Mouse (Mus musculus) stomach, embryonic 16.5 days (tissue): ENCODE results near the gene Pck2. TPM values are rescaled to one million over a fixed set of nuclear protein-coding genes. Genes with fewer than 3 reads are reported as not detected.

Experiments
- ATAC-seq: fragments of 200-750 bp; cut with Nextera tagmentation; 2 replicates; pipeline ENCODE4 v1.8.0; 2017; ENCODE audit warnings: moderate number of reproducible peaks, moderate TSS enrichment; ENCODE audit not compliant: insufficient read depth, low FRiP score
- H3K27ac ChIP-seq: fragments of 300-500 bp; sonication (generic); 2 replicates; pipeline ENCODE4 v1.5.1; 2014; ENCODE audit warnings: low read length
- H3K27me3 ChIP-seq: fragments of 300-500 bp; sonication (generic); 2 replicates; pipeline ENCODE4 v1.6.1; 2014; ENCODE audit warnings: low read length, control low read depth, mixed read lengths; ENCODE audit not compliant: control insufficient read depth, insufficient read depth
- H3K36me3 ChIP-seq: fragments of 300-500 bp; sonication (generic); 2 replicates; pipeline ENCODE4 v1.6.1; 2014; ENCODE audit warnings: low read length; ENCODE audit not compliant: control insufficient read depth, insufficient read depth
- H3K4me1 ChIP-seq: fragments of 300-500 bp; sonication (generic); 2 replicates; pipeline ENCODE4 v1.6.1; 2014; ENCODE audit warnings: low read length, control low read depth, mixed read lengths; ENCODE audit not compliant: control insufficient read depth, insufficient read depth
- H3K4me2 ChIP-seq: fragments of 300-500 bp; sonication (generic); 2 replicates; pipeline ENCODE4 v1.6.1; 2014; ENCODE audit warnings: low read depth, low read length, mixed read lengths
- H3K4me3 ChIP-seq: fragments of 300-500 bp; sonication (generic); replicated peaks from 2 replicates; pipeline ENCODE4 v1.5.1; 2014; ENCODE audit warnings: mild to moderate bottlenecking, low read length
- H3K9ac ChIP-seq: fragments of 300-500 bp; sonication (generic); 2 replicates; pipeline ENCODE4 v1.6.1; 2014; ENCODE audit warnings: low read length
- H3K9me3 ChIP-seq: fragments of 300-500 bp; sonication (generic); replicated peaks from 2 replicates; pipeline ENCODE4 v1.6.1; 2016; ENCODE audit warnings: low read length, control low read depth; ENCODE audit not compliant: control insufficient read depth
- WGBS: fragments of 180-500 bp; shearing (Covaris S2); extraction: QIAGEN DNeasy Blood & Tissue Kit; methylation state at CpG from one replicate; pipeline ENCODE4 v1.1.7; 2014; 5-methylcytosine and 5-hydroxymethylcytosine counted together
- polyA plus RNA-seq: library from polyadenylated mRNA; unstranded; fragments of >200 nt; fragmentation: Nextera tagmentation; extraction: Ambion mirVana; gene quantifications from 2 replicates; pipeline ENCODE4 v1.2.1, GENCODE M21; 2015

Pck2 gene
- polyA plus RNA-seq, 1 experiment from 2014 or later, result 50.1 TPM

DNA sequence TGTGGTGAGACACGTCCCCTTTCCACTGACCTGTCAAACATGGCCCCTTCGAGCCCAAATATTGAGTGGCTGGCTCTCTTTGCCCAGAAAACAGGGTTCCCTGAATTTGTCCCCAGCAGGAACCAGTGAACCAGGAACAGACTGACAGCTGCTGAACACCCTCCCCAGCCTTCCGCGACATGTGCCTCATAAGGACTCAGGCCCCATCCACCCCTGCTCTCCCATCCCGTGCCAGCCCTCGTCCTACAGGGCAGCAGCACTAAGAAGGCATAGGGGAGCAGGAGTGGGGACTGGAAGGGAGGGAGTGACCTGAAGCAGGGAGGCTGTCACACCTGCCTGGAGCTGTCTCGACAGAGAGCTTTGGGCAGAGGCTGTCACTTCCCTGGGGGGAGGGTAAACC is 32.3 kb upstream of the Pck2 start:
- no peak overlapping the region for H3K4me2 ChIP-seq
- no peak overlapping the region for H3K4me3 ChIP-seq
- H3K9ac ChIP-seq, result no peak overlapping the region; the same call in 1 of the 2 replicates
- H3K27me3 ChIP-seq, result peaks cover 10% of the 10 kb centered on the region
- ATAC-seq, result no peak
- WGBS, result 50% methylated on average over 7 of the region's 7 CpGs
- no peak overlapping the region for H3K27ac ChIP-seq
- H3K9me3 ChIP-seq, result no peaks in the 10 kb centered on the region
- peaks cover 5% of the 10 kb centered on the region; the same call in 1 of the 2 replicates for H3K4me1 ChIP-seq
- H3K36me3 ChIP-seq, result no peaks in the 10 kb centered on the region

GRCm38 (mm10) chr14:55509540-55509939 is 30.5 kb upstream of the Pck2 start:
- no peak for ATAC-seq
- Histone ChIP-seq H3K4me3 (no peak overlapping the region), H3K4me2 (no peak overlapping the region), H3K27me3 (peaks cover 10% of the 10 kb centered on the region), H3K4me1 (peaks cover 5% of the 10 kb centered on the region; the same call in 1 of the 2 replicates), H3K27ac (no peak overlapping the region), H3K36me3 (no peaks in the 10 kb centered on the region), H3K9me3 (no peaks in the 10 kb centered on the region), H3K9ac (no peak overlapping the region)
- WGBS, result 79% methylated on average over 10 of the region's 10 CpGs

DNA sequence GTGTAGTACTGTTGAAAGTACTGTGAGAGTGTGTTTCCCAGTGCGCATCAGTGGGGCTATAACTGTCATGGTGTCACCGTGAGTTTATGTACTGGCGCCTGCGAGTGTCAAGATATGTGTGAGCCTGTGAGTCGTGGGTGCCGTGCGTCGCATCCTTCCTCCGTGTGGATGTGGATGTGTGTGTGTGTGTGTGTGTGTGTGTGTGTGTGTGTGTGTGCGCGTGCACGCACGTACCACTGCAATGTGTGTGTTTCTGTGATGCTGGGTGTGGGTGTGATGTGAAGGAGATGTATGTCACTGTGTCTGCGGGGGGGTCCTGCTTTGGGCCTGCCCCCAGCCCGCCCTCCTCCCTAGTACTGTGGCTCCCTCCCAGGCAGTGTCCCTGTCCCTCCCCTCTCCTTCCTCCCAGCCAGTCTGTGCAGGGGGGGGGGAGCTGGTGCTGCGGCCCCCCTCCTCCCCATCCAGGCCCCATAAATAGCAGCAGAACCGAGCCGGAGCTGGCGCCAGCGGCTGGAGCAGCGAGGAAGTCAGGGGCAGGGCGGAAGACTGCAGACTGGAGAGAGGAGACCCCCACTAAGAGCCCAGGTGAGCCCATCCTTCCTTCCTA is 29.8 kb upstream of the Pck2 start, which contains the start of gene Cpne6:
TSS of gene Cpne6 (plus strand) at position 321 of the 607 bp plus-strand sequence.
- H3K4me3 ChIP-seq, result no peak within 1 kb of the TSS
- peaks cover 5% of the 10 kb centered on the region; the same call in 1 of the 2 replicates for H3K4me1 ChIP-seq
- no peak for ATAC-seq
- H3K27ac ChIP-seq, result no peak within 1 kb of the TSS
- WGBS, result 62% methylated on average over 22 of the region's 22 CpGs
- no peak within 1 kb of the TSS for H3K4me2 ChIP-seq
- H3K9me3 ChIP-seq, result no peaks in the 10 kb centered on the region
- H3K27me3 ChIP-seq, result peaks cover 10% of the 10 kb centered on the region
- H3K36me3 ChIP-seq, result no peaks in the 10 kb centered on the region
- H3K9ac ChIP-seq, result no peak within 1 kb of the TSS

- ATAC-seq, result no peak
- Histone ChIP-seq H3K27me3 (peaks cover 10% of the 10 kb centered on the region), H3K36me3 (no peaks in the 10 kb centered on the region), H3K4me2 (no peak overlapping the region), H3K9me3 (no peaks in the 10 kb centered on the region), H3K9ac (no peak overlapping the region), H3K27ac (no peak overlapping the region), H3K4me3 (no peak overlapping the region), H3K4me1 (peaks cover 5% of the 10 kb centered on the region; the same call in 1 of the 2 replicates)
- WGBS, result 52% methylated on average over 7 of the region's 7 CpGs
Measured at GRCm38 (mm10) chr14:55511037-55511436, 29.0 kb upstream of the Pck2 start.

- no peak overlapping the region for H3K4me3 ChIP-seq
- ATAC-seq, result no peak
- no peaks in the 10 kb centered on the region for H3K36me3 ChIP-seq
- 61% methylated on average over 10 of the region's 10 CpGs for WGBS
- H3K27ac ChIP-seq, result no peak overlapping the region
- H3K9me3 ChIP-seq, result no peaks in the 10 kb centered on the region
- no peak overlapping the region for H3K4me2 ChIP-seq
- peaks cover 10% of the 10 kb centered on the region for H3K27me3 ChIP-seq
- H3K9ac ChIP-seq, result no peak overlapping the region
- peaks cover 5% of the 10 kb centered on the region; the same call in 1 of the 2 replicates for H3K4me1 ChIP-seq
Measured at GRCm38 (mm10) chr14:55513927-55514326, 26.1 kb upstream of the Pck2 start.

- H3K9me3 ChIP-seq, result no peaks in the 10 kb centered on the region
- 84% methylated on average over 4 of the region's 4 CpGs for WGBS
- no peak overlapping the region for H3K4me3 ChIP-seq
- ATAC-seq, result no peak
- 0 out of 2 replicates have a peak, but pooled peaks cover 2% of the 10 kb centered on the region for H3K4me1 ChIP-seq
- peaks cover 14% of the 10 kb centered on the region for H3K27me3 ChIP-seq
- no peak overlapping the region for H3K27ac ChIP-seq
- no peak overlapping the region for H3K4me2 ChIP-seq
- no peak overlapping the region for H3K9ac ChIP-seq
- H3K36me3 ChIP-seq, result no peaks in the 10 kb centered on the region
Measured at GRCm38 (mm10) chr14:55515846-55516245, 24.2 kb upstream of the Pck2 start.

DNA sequence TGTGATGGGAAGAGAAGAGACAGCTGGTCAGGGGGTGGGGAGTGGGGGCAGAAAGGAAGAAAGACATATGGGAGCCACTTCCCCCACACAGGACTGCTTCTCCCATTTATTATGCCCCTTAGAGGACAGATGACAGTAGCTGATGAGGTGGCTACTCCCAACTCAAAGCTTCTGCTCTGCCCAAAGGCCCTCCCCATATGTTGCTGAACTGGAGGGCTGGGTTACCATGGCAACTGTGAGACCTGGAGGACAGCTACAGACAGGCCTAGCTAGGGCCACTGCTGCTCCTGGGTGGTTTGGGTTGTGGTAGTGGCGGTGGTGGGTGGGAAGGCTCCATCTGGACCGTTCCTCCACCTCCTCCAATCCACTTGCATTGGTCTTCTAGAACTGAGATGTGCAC is 21.2 kb upstream of the Pck2 start:
- ATAC-seq, result no peak
- Histone ChIP-seq H3K4me3 (no peak overlapping the region), H3K4me2 (no peak overlapping the region), H3K9me3 (no peaks in the 10 kb centered on the region), H3K27me3 (peaks cover 19% of the 10 kb centered on the region), H3K4me1 (no peaks in the 10 kb centered on the region), H3K9ac (no peak overlapping the region), H3K36me3 (no peaks in the 10 kb centered on the region), H3K27ac (no peak overlapping the region)
- WGBS, result 80% methylated on average over 2 of the region's 2 CpGs

- Histone ChIP-seq H3K27me3 (peaks cover 19% of the 10 kb centered on the region), H3K4me1 (no peaks in the 10 kb centered on the region), H3K9me3 (no peaks in the 10 kb centered on the region), H3K4me3 (no peak overlapping the region), H3K27ac (no peak overlapping the region), H3K4me2 (no peak overlapping the region), H3K9ac (no peak overlapping the region), H3K36me3 (no peaks in the 10 kb centered on the region)
- no peak for ATAC-seq
- 74% methylated on average over 4 of the region's 4 CpGs for WGBS
Measured at GRCm38 (mm10) chr14:55519604-55520003, 20.5 kb upstream of the Pck2 start.

DNA sequence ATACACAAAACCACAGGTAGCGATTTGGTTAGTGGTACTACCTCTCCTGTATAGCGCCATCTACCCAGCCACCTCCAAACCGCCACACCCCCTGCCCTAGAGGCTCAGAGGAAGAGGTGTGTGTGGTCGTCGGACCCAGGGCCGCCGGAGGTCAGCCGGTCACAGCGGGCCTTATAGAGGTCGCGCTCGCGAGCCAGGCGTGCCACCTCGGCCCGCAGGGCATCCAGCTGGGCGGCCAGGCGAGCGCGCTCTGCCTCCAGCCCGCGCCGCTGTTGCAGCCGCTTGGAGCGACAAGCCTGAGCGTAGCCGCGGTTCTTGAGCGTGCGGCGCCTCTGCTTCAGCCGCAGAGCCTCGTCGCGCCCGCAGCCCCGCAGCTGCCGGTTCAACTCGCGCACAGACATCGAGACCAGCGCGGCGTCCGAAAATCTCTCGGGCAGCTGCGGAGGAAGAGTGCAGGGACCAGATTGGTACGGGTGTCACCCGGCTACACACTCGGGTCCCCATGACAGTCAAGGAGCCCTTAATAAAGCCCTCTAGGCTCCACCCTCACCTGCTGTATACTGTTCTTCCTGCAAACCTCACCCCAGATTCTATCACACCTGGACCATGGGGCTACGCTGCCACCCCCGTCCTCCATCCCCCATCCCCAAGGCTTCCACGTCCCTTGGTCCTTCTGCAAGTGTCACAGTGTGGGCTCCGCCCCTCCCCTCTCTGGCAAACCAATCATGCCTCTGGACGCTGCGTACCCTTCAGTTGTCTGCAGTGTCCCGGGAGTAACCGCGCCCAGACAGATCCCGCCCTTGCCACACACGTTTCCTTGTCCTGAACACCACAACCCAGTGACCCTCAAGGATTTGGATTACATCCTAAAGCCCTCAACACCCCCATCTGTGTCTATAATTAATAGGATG is 19.4 kb upstream of the Pck2 start:
- ATAC-seq, result peak; percentile 44
- no peaks in the 10 kb centered on the region for H3K4me1 ChIP-seq
- H3K27me3 ChIP-seq, result peaks cover 19% of the 10 kb centered on the region
- no peak overlapping the region for H3K27ac ChIP-seq
- WGBS, result under 1% methylated on average over 61 of the region's 61 CpGs
- peak overlapping the region; percentile 89 for H3K4me2 ChIP-seq
- no peaks in the 10 kb centered on the region for H3K36me3 ChIP-seq
- H3K9ac ChIP-seq, result peak overlapping the region; percentile 65
- no peaks in the 10 kb centered on the region for H3K9me3 ChIP-seq
- peak overlapping the region; percentile 52 for H3K4me3 ChIP-seq
